Mouse (Mus musculus) liver, adult 2 months (tissue): ENCODE data around the gene Gm20388. TPM values are rescaled to one million over a fixed set of nuclear protein-coding genes. Genes with fewer than 3 reads are reported as not detected.
"Not testable (repeated sequence)": the region's sequence is repeated elsewhere in the genome, so short reads cannot be mapped to it uniquely, and the experiment has no call there.

Experiments
- DNase-seq: peaks from one replicate; pipeline ENCODE4 v3.0.0-alpha.2; 2011; ENCODE audit warnings: low read depth, low spot score; ENCODE audit errors: extremely low read depth
- H3K27ac ChIP-seq: fragments of 200-500 bp; replicated peaks from 2 replicates; pipeline ENCODE4 v1.5.1; 2012; ENCODE audit warnings: low read depth, mild to moderate bottlenecking, control low read depth, inconsistent platforms, low read length; ENCODE audit not compliant: insufficient read depth
- H3K27me3 ChIP-seq: fragments of 200-500 bp; 2 replicates; pipeline ENCODE4 v1.6.1; 2012; ENCODE audit warnings: mild to moderate bottlenecking, moderate library complexity, low read length, inconsistent platforms; ENCODE audit not compliant: control insufficient read depth, insufficient read depth
- H3K36me3 ChIP-seq: fragments of 200-500 bp; 2 replicates; pipeline ENCODE4 v1.6.1; 2012; ENCODE audit warnings: low read length, inconsistent platforms; ENCODE audit not compliant: control insufficient read depth, insufficient read depth
- H3K4me1 ChIP-seq: fragments of 200-500 bp; 2 replicates; pipeline ENCODE4 v1.6.1; 2011; ENCODE audit warnings: low read length; ENCODE audit not compliant: control insufficient read depth, insufficient read depth
- H3K4me3 ChIP-seq: fragments of 200-500 bp; 2 replicates; pipeline ENCODE4 v1.5.1; 2011; ENCODE audit warnings: low read depth, mild to moderate bottlenecking, control low read depth, low read length, moderate library complexity; ENCODE audit not compliant: insufficient read depth
- H3K79me2 ChIP-seq: fragments of 200-500 bp; 2 replicates; pipeline ENCODE4 v1.6.1; 2012; ENCODE audit warnings: inconsistent platforms, mild to moderate bottlenecking, low read length, moderate library complexity; ENCODE audit not compliant: control insufficient read depth, insufficient read depth
- H3K9ac ChIP-seq: fragments of 200-500 bp; 2 replicates; pipeline ENCODE4 v1.6.1; 2012; ENCODE audit warnings: low read depth, mild to moderate bottlenecking, control low read depth, inconsistent platforms, low read length
- CTCF ChIP-seq: fragments of 200-500 bp; IDR thresholded peaks from 2 replicates; pipeline ENCODE4 v1.5.1; 2011; ENCODE audit warnings: low read depth, low read length, control low read depth
- POLR2A ChIP-seq: fragments of 200-500 bp; IDR thresholded peaks from 2 replicates; pipeline ENCODE4 v1.6.1; 2011; ENCODE audit warnings: low read length, control low read depth; ENCODE audit not compliant: insufficient read depth; ENCODE audit errors: extremely low read depth
- WGBS: fragments of 180-500 bp; shearing (Covaris S2); methylation state at CpG from one replicate; pipeline ENCODE4 v1.1.7; 2018; 5-methylcytosine and 5-hydroxymethylcytosine counted together
- polyA plus RNA-seq: library from polyadenylated mRNA; depleted of rRNA; stranded (reverse); fragments of >200 nt; gene quantifications from 2 replicates; pipeline ENCODE4 v1.2.3, GENCODE M21; 2012
- total RNA-seq: library from RNA; depleted of rRNA; stranded (reverse); fragments of >200 nt; gene quantifications from 2 replicates; pipeline ENCODE4 v1.2.3, GENCODE M21; 2014

Gm20388 gene
- total and polyA plus RNA-seq, 2 experiments, result 6.4 to 19.9 TPM

DNA sequence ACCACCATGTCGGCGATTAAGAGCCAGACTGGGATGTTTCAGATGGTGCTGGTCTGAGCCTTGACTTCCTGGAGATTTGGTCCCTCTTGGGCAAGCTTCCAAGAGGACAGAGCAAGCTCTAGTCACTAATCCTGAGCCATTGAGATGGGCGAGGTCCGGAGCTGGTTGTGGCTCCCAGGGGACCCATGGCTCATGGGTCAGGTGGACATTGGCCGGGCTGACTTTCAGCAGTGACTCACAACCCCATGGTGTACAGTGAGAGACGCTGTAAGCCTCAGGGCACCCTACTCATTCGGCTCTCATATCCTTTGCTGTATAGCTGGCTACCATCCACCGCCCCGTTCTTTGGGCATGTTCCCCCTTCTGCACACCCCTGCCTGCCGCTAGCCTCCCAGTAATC lies 1223.5 kb downstream of the Gm20388 start:
- 92% methylated on average over 10 of the region's 10 CpGs for WGBS

DNA sequence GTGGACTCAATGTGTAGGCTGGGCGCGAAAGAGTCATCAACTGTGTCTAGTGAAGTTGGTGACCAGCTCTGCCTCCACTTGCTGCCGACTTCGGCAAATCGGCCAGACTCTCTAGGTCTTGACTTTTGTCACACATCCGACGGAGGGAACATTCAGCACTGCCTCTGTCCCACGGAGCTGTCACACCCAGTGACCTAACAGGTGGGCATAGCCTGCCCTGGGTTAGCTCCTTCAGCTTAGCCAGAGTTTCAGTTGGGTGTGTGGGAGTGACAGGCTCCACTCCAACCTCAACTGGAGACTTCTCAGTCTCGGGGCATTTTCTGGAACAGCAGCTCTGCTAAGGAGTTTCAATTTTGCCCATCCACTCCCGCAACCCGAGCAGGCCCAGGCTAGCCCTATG lies 1223.9 kb downstream of the Gm20388 start:
- no peak for DNase-seq
- no peak overlapping the region for H3K4me3 ChIP-seq
- TF ChIP-seq POLR2A (no peak), CTCF (no peak)
- H3K36me3 ChIP-seq, result no peaks in the 10 kb centered on the region
- no peaks in the 10 kb centered on the region for H3K27me3 ChIP-seq
- H3K27ac ChIP-seq, result no peak overlapping the region
- 85% methylated on average over 11 of the region's 11 CpGs for WGBS
- no peaks in the 10 kb centered on the region for H3K79me2 ChIP-seq
- H3K4me1 ChIP-seq, result no peaks in the 10 kb centered on the region
- no peak overlapping the region for H3K9ac ChIP-seq

More for the DNA sequence above, 1223.5 kb downstream of the Gm20388 start:
- Histone ChIP-seq H3K27me3 (no peaks in the 10 kb centered on the region), H3K27ac (no peak overlapping the region), H3K4me3 (no peak overlapping the region), H3K4me1 (no peaks in the 10 kb centered on the region), H3K79me2 (no peaks in the 10 kb centered on the region), H3K9ac (no peak overlapping the region), H3K36me3 (no peaks in the 10 kb centered on the region)
- no peak for DNase-seq
- TF ChIP-seq CTCF (no peak), POLR2A (no peak)

DNA sequence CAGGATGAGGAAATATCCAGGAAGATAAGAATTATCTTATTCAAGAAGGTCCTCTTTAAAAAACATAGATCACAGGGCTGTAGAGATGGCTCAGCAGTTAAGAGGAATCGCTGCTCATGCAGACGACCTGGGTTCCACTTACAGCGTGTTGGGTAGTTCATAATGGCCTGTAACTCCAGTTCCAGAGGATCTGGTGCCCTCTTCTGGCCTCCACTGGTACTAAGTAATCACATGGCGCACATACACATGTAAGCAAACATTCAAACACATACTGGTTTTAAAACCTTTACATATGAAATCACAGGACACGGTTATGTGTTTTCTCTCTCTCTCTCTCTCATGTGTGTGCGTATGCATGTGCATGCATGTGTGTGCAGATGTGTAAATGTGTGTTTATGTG lies 1226.2 kb downstream of the Gm20388 start:
- Histone ChIP-seq H3K36me3 (no peaks in the 10 kb centered on the region), H3K9ac (no peak overlapping the region), H3K4me3 (no peak overlapping the region), H3K79me2 (no peaks in the 10 kb centered on the region), H3K27me3 (no peaks in the 10 kb centered on the region), H3K4me1 (no peaks in the 10 kb centered on the region), H3K27ac (no peak overlapping the region)
- no peak for TF ChIP-seq CTCF
- 94% methylated on average over 6 of the region's 6 CpGs for WGBS
- no peak for DNase-seq

DNA sequence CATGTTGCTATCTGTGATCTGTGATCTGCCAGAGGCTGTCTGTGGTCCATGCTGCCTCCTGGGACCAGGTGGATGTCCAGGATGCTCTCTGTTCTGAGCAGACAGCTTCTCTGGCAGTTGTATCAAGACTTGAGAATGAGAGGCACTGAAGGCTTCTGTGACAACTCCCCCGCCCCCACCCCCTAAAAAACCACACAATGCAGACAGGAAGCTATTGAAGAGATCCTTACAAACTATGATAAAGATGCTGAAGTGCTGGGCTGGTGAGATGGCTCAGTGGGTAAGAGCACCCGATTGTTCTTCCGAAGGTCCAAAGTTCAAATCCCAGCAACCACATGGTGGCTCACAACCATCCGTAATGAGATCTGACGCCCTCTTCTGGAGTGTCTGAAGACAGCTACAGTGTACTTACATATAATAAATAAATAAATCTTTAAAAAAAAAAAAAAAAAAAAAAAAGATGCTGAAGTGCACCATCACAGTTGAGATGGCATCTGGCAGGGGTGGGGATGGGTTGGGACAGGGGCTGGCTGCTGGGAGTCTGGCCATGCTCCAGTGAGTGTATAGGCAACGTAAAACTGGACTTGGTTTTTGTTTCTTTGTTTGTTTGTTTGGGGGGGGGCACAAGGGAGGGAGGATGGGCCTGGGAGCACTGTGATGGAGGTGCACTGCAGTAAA lies 1235.0 kb downstream of the Gm20388 start:
- H3K4me1 ChIP-seq, DNase-seq: not testable (repeated sequence)
- WGBS, result 47% methylated on average over 6 of the region's 6 CpGs

DNA sequence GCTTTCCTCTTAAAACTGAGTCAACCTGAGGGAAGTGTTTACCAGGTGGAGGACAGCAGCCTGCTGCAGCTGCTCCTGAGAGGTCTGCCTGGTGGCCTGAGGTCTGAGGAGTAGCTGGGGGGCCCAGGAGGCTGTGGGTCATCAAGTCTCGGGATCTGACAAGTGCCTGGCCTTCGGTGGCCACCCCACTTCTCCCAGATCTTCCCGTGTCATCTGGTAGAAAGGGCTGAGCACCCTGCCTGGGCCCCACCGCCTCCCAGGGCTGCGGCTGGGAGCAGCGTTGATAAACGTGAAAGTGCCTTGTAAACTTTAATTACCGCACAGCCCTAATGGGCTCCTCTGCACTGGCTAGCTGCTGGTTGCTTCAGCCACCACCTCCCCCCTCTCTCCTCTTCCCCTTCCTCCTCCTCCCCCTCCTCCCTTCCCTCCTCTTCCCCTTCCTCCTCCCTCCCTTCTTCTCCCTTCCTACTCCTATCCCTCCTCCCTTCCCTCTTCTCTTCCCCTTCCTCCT lies 1238.0 kb downstream of the Gm20388 start:
- 29% methylated on average over 8 of the region's 8 CpGs for WGBS
- Histone ChIP-seq H3K4me3 (no peak overlapping the region), H3K4me1 (no peaks in the 10 kb centered on the region), H3K27me3 (no peaks in the 10 kb centered on the region), H3K27ac (no peak overlapping the region), H3K36me3 (no peaks in the 10 kb centered on the region), H3K9ac (no peak overlapping the region), H3K79me2 (no peaks in the 10 kb centered on the region)
- no peak for TF ChIP-seq CTCF
- TF ChIP-seq POLR2A, result no peak
- no peak for DNase-seq

More for the DNA sequence above, 1235.0 kb downstream of the Gm20388 start:
- H3K4me3 ChIP-seq, H3K9ac ChIP-seq, H3K79me2 ChIP-seq, H3K27ac ChIP-seq, H3K27me3 ChIP-seq, H3K36me3 ChIP-seq: not testable (repeated sequence)

DNA sequence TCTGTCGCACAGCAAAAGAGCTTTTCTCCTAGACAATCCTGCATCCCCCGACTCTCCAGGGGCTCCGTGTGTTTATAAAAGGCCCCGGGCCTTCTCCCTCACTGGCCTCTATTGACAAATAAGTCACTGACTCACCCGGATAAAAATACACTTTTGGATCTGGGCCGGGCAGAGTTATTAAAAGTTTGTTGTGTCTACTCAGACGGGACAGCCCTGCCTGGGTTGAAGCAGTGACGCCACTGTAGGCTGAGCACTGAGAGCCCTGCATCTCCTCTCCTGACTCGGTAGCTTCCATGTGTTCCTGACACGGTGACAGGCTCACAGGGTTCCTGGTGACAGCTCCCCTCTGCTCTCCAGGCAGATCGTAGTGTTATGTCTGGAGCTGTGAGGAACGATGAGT lies 1241.8 kb downstream of the Gm20388 start:
- no peak overlapping the region for H3K4me3 ChIP-seq
- DNase-seq, result no peak

More for the DNA sequence above, 1241.8 kb downstream of the Gm20388 start:
- H3K27me3 ChIP-seq, result no peaks in the 10 kb centered on the region
- H3K9ac ChIP-seq, result no peak overlapping the region
- H3K36me3 ChIP-seq, result no peaks in the 10 kb centered on the region
- no peaks in the 10 kb centered on the region for H3K4me1 ChIP-seq
- TF ChIP-seq POLR2A (no peak), CTCF (no peak)
- no peaks in the 10 kb centered on the region for H3K79me2 ChIP-seq
- 65% methylated on average over 12 of the region's 12 CpGs for WGBS
- no peak overlapping the region for H3K27ac ChIP-seq
